In the genomic region with DNA sequence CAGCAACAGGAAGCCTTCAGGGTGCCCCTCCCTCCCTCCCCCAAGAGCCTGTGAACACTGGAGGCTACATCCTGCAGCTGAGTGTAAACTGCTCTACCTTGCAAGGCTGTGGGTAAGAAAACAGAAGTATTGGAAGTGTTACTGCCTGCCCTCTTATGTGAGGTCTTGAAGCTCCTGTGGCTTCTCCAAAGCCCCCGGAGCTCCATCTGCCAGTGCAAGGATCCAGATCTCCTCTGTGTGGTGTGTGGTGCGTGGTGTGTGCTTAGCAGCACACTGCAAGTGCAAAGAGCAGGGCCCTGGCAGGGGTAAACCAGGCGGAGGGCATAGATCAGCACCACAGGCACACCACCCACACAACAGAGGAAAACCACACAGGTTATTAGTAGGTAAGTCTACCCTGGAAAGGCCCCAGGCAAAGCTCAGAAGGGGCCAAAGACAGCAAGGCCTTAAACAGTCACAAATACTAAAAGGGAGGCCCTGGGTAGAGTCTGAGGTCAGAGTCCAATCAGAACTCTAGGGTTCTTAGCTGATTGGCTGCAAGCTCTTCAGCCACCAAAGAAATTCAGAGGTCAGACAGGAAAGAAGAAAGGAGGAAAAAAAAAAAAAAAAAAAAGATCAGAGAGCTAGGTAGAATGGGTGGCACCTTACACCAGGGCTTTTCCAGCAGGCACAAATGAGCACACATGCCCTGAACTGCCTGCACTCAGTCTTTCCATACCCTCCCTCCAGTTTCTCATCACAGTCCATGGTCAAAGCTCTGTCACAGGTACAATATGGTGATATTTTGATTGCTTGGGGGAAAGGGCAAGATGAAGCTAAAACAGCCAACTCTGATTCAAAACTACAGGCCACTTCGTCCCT, we compare ENCODE assay signal across 9 mouse cellular contexts. TPM values are rescaled to one million over a fixed set of nuclear protein-coding genes. Genes with fewer than 3 reads are reported as not detected.
DNase-seq lines count a peak whose midpoint lies in the region; ATAC-seq and TF ChIP-seq lines count a peak whose summit lies in the region.
"Had no signal": no experiment of that assay in that cellular context is flagged by ENCODE, and none has a peak within 500 bp of the region (broad histone marks: within the 10 kb centered on the region; RNA-seq: fewer than 3 reads in every experiment).

No protein-coding gene starts in this region.

- H3K4me1 ChIP-seq in spleen, adult 2 months (ENCODE audit: control insufficient read depth, insufficient read depth, insufficient read length) = peaks cover 47% of the 10 kb centered on the region
- H3K4me1 ChIP-seq in forebrain, embryonic 13.5 days = peaks cover 45% of the 10 kb centered on the region
- peaks cover 52% of the 10 kb centered on the region for H3K4me1 ChIP-seq in neural tube, embryonic 15.5 days

- H3K9me3 ChIP-seq in forebrain, embryonic 13.5 days (replicated peaks) = no peaks in the 10 kb centered on the region
- H3K9me3 ChIP-seq in neural tube, embryonic 15.5 days (replicated peaks) = no peaks in the 10 kb centered on the region

- ATAC-seq in forebrain, embryonic 13.5 days = no peak
- ATAC-seq in neural tube, embryonic 15.5 days (ENCODE audit: low FRiP score) = no peak

- peaks cover 1% of the 10 kb centered on the region for H3K36me3 ChIP-seq in spleen, adult 2 months (ENCODE audit: control insufficient read depth, insufficient read depth, low read length)
- no peaks in the 10 kb centered on the region for H3K36me3 ChIP-seq in forebrain, embryonic 13.5 days (ENCODE audit: poor library complexity, severe bottlenecking)
- no peaks in the 10 kb centered on the region for H3K36me3 ChIP-seq in neural tube, embryonic 15.5 days

- H3K27me3 ChIP-seq in spleen, adult 2 months (ENCODE audit: control insufficient read depth, insufficient read depth, low read length) = no peaks in the 10 kb centered on the region
- H3K27me3 ChIP-seq in forebrain, embryonic 13.5 days = peaks cover 12% of the 10 kb centered on the region
- H3K27me3 ChIP-seq in neural tube, embryonic 15.5 days (replicated peaks) = 0 out of 2 replicates have a peak, but pooled peaks cover 6% of the 10 kb centered on the region

- peak overlapping the region; percentile 83 for H3K4me3 ChIP-seq in spleen, adult 2 months (ENCODE audit: extremely low read depth, insufficient read depth, insufficient read length)
- peak overlapping the region; percentile 86 for H3K4me3 ChIP-seq in forebrain, embryonic 13.5 days
- peak overlapping the region; percentile 89 for H3K4me3 ChIP-seq in neural tube, embryonic 15.5 days (replicated peaks)

- no peak; the same call in 1 of the 2 replicates for TF ChIP-seq POLR2A in spleen, adult 2 months (IDR thresholded peaks at IDR 0.05; ENCODE audit: low read depth, low read length)

- 14% methylated on average over 4 of the region's 4 CpGs for WGBS in spleen, adult 2 months
- WGBS in forebrain, embryonic 13.5 days = 57% methylated on average over 4 of the region's 4 CpGs
- WGBS in neural tube, embryonic 15.5 days = 58% methylated on average over 4 of the region's 4 CpGs

- H3K27ac ChIP-seq in spleen, adult 2 months (ENCODE audit: insufficient read depth, low read length) = peak overlapping the region; percentile 95
- H3K27ac ChIP-seq in forebrain, embryonic 13.5 days = no peak overlapping the region
- H3K27ac ChIP-seq in neural tube, embryonic 15.5 days (replicated peaks) = peak overlapping the region; percentile 77; the same call in 1 of the 2 replicates

- DNase-seq in spleen, adult 2 months (ENCODE audit: low read depth in 1 of 2, low spot score in 2 of 2) = no peak
- DNase-seq in spleen, adult 12 weeks (ENCODE audit: low spot score) = no peak
- peak; percentile 51 to 83 for DNase-seq in kidney, postnatal 25 days
- no peak for DNase-seq in urinary bladder, postnatal 4 days (ENCODE audit: low spot score in 2 of 2)
- no peak for DNase-seq in layer of hippocampus, postnatal 10 days (ENCODE audit: low spot score in 2 of 2)
- no peak for DNase-seq in right cerebral cortex, adult 2 months (ENCODE audit: low spot score in 2 of 2)

- TF ChIP-seq CTCF in spleen, adult 2 months (IDR thresholded peaks at IDR 0.05; ENCODE audit: extremely low read depth, insufficient read depth, insufficient read length, insufficient replicate concordance) = no peak

- H3K4me2 ChIP-seq in forebrain, embryonic 13.5 days = peak overlapping the region; percentile 92
- peak overlapping the region; percentile 86 for H3K4me2 ChIP-seq in neural tube, embryonic 15.5 days

- H3K9ac ChIP-seq in forebrain, embryonic 13.5 days = peak overlapping the region; percentile 88
- peak overlapping the region; percentile 92 for H3K9ac ChIP-seq in neural tube, embryonic 15.5 days (replicated peaks)

RNA-seq across cellular contexts. Expression of gene Dgkz, which starts 13.5 kb away (rescaled TPM):
- 279 and 335 TPM in 2 replicates for polyA plus RNA-seq in spleen, adult 2 months (2012; rRNA removed)
- polyA plus RNA-seq in forebrain, embryonic 13.5 days (2015; fragmentation: Nextera tagmentation; extraction: Ambion mirVana) = 18.5 and 23.1 TPM in 2 replicates
- 34.8 and 45.9 TPM in 2 replicates for polyA plus RNA-seq in neural tube, embryonic 15.5 days (2015; fragmentation: Nextera tagmentation; extraction: Ambion mirVana)
- total RNA-seq in layer of hippocampus, postnatal 10 days (2021) = 100 to 1,000 TPM; 313 to 336 TPM

RNA-seq across cellular contexts. Expression of gene Gm9821, which starts 16.6 kb away (rescaled TPM):
- polyA plus RNA-seq in spleen, adult 2 months (2012; rRNA removed) = not detected in 2 replicates
- polyA plus RNA-seq in forebrain, embryonic 13.5 days (2015; fragmentation: Nextera tagmentation; extraction: Ambion mirVana) = 0.18 and 0.41 TPM in 2 replicates
- polyA plus RNA-seq in neural tube, embryonic 15.5 days (2015; fragmentation: Nextera tagmentation; extraction: Ambion mirVana) = 0.24 and 0.57 TPM in 2 replicates
- not detected for total RNA-seq in layer of hippocampus, postnatal 10 days (2021)

RNA-seq across cellular contexts. Expression of gene Mdk, which starts 30.0 kb away (rescaled TPM):
- 2.7 and 3.1 TPM in 2 replicates for polyA plus RNA-seq in spleen, adult 2 months (2012; rRNA removed)
- polyA plus RNA-seq in forebrain, embryonic 13.5 days (2015; fragmentation: Nextera tagmentation; extraction: Ambion mirVana) = 609 and 621 TPM in 2 replicates
- 161 and 243 TPM in 2 replicates for polyA plus RNA-seq in neural tube, embryonic 15.5 days (2015; fragmentation: Nextera tagmentation; extraction: Ambion mirVana)
- 10 to 100 TPM; 44.3 to 49.4 TPM for total RNA-seq in layer of hippocampus, postnatal 10 days (2021)
- total RNA-seq: common myeloid progenitor, adult 5-6 weeks had no signal

RNA-seq across cellular contexts. Expression of gene Chrm4, which starts 35.1 kb away (rescaled TPM):
- 0.39 and 0.45 TPM in 2 replicates for polyA plus RNA-seq in spleen, adult 2 months (2012; rRNA removed)
- polyA plus RNA-seq in forebrain, embryonic 13.5 days (2015; fragmentation: Nextera tagmentation; extraction: Ambion mirVana) = 0.83 and 0.88 TPM in 2 replicates
- polyA plus RNA-seq in neural tube, embryonic 15.5 days (2015; fragmentation: Nextera tagmentation; extraction: Ambion mirVana) = 1.4 and 1.5 TPM in 2 replicates
- total RNA-seq in layer of hippocampus, postnatal 10 days (2021) = 10 to 100 TPM; 20.0 to 21.3 TPM

Comparison
In these comparisons a context has a peak if more than half of its experiments do, and no peak if none do; other contexts are left out.
1. DNase-seq: peak in kidney, postnatal 25 days (2 of 2); none in spleen, adult 2 months (0 of 2), spleen, adult 12 weeks (single experiment), urinary bladder, postnatal 4 days (0 of 2), layer of hippocampus, postnatal 10 days (0 of 2) and right cerebral cortex, adult 2 months (0 of 2).
2. RNA of gene Mdk, which starts 30.0 kb away (polyA plus RNA-seq): 609 to 621 TPM in forebrain, embryonic 13.5 days and 161 to 243 TPM in neural tube, embryonic 15.5 days; 2.7 to 3.1 TPM in spleen, adult 2 months; every median in the first group is over 10 times any median in the second.
3. Peak in every context shown above with its lines, with median percentiles within 50 percentile points of each other: H3K4me3 ChIP-seq.